Mouse (Mus musculus): ENCODE data around the gene 4930452B06Rik.

DNA sequence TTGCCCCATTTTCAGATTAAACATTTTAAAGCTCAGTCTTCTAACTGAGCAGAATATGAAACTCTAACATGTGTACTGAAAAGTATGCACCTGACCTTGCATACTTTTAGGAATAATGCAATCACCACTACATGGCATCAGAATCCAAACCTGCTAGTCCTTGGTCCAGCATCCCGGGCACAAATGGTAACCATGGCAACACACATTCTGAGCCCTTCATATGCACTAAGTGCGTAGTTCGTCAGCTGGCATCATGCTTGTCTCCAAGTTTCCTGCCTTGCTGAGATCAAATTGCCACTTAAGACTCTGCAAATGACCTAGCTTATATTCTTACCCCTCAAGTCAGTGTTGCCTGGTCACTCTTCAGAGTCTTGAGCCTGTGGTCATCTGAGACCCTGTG is 243.2 kb downstream of the 4930452B06Rik start:
- TF ChIP-seq EP300 (IDR thresholded peaks at IDR 0.05; ENCODE audit: low read depth) (no peak), CTCF (IDR thresholded peaks at IDR 0.05; ENCODE audit: low read depth) (no peak)
